Mouse (Mus musculus): ENCODE measurements around the gene Sv2c. TPM values are rescaled to one million over a fixed set of nuclear protein-coding genes. Genes with fewer than 3 reads are reported as not detected.

Sv2c gene
- total RNA-seq, 2 experiments from 2014 or later: 0.16 to 0.25 TPM

DNA sequence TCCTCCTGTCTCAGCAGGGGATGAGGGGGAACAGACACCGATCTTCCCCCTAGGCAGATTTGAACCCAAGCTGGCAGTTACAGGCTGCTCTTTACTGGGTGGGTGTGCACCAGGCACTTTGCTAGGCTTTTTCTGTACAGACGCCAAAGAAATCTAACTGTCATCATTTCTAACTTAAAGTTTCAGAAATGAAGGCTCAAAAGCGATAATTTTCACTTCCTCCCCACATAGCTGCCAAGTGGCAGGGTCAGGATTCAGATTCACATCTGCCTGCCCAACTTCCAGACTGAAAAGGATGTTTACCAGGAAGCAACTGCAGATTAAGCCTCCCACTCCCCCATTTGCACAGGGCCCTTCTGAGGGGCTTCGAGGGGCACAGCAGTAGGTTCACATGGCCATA, 183.0 kb downstream of the Sv2c start:
- intact Hi-C loops (cut with DNase I): no loop called here
- no peak for DNase-seq

DNA sequence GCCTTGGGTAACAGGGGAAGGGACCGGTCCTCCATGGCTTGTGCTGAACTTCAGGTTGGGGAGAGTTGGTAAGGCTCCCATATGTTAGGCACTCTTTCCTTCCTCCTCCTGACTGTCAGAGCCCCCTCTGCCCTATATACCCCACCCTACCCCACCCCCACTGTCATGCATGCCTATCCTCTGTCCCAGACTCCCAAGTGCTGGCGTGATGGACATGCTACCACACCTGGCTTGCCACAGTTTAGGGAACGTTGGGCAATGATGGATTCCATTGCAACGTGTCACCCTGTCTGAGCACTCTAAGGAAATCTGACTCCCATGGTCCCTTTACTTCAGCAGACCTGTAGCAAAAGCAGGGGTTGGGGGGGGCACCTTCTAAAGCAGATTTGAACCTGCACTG, 183.6 kb downstream of the Sv2c start:
- no peak for DNase-seq
- intact Hi-C loops (cut with DNase I): no loop called here

DNA sequence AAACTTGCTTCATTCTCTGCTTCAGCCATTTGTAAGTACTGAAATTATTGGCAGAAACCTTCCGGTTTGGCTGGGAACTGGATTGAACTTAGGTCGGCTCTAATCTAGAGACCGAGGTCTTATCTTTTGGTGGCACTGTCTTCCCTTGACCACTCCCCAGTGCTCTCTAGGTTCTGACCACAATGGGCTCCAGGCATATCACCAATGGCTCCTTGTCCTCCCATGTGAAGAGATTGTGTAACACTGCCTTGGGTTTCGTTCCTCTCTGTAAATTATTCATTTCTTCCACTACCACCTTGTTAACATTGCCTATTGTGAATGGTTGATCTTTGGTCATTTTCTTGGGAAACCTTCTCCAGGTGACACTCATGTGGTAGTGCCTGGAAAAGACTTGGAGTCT, 184.0 kb downstream of the Sv2c start:
- intact Hi-C loops (cut with DNase I): no loop called here
- DNase-seq: no peak

DNA sequence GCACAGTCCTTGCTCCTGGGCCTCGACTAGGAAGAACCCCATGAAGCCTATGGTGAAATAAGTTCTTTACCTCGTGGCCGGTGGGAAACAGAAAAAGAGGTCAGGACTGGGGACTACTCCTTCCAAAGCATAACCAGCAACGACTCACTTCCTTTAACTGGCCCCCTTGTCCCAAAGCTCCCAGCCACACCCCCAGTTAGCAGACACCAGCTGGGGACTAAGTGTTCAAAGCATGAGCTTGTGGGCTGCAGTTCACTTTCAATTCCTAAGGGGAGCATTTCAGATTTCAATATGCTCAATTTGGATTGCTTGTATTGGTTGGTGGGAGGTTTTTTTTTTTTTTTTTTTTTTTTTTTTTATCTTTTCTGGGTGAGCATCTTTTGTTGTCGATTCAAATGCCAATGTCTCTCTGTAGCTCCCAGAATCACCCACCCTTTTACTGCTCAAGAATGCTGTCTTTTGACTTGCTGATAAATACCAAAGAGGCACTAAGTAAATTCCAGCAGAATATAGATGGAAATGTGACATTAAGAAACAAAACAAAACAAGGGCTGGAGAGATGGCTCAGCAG, 186.4 kb downstream of the Sv2c start:
- DNase-seq: no peak
- intact Hi-C loops (cut with DNase I): no loop called here

DNA sequence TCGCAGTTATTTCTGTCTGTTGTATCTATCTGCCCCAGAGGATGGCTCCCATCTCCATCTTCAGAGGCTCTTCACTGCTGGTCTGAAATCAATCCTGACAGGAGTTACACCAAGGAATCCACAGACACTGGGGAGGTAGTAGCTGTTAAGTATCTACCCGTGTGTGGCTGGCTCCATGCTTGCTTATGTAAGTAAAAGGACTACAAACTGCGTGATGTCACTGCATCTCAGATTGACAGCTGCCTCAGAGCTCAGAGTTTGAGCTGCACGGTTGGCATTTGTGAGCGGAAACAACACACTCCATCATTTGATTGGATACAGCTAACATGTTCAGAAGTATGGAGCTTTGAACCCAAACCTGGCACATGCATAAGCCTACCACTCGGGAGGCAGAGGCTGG, 187.8 kb downstream of the Sv2c start:
- DNase-seq: no peak
- intact Hi-C loops (cut with DNase I): no loop called here

DNA sequence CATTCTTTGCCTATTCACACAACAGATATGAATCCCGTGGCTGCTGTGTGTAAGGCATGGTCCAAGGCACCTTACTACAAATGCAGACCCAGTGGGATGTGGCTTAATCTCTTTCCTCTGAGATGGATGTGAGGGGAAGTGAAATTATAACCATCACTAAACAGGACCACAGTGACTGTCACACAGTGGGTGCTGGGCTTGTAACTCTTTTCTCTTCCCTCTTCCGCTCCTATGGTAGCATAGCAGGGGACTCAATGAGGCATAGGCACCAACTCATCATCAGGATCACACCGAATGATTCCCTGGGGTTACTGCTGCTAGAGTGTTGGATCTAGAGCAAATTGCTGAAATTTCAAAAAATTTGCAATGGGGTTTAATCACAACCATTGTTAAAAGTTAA, 188.5 kb downstream of the Sv2c start:
- intact Hi-C loops (cut with DNase I): no loop called here
- no peak for DNase-seq

DNA sequence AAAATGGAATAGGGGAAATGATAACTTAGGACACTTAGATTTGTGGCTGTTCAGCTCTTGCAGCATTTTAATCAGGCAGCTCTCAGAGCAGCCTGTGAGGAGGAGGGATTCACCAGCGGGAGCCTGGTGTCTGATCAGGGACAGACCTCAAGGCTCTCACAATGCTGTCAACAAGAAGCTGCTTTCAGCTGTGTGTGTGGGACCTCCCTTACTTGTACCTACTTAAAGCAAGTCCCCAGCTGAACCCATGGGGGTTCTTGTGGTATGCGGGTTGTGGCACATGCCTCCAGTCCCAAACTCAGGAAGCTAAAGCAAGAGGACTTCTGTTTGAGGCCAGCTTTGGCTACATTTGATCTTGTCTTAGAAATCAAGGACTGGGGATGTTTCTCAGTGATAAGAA, 189.8 kb downstream of the Sv2c start:
- no peak for DNase-seq
- intact Hi-C loops (cut with DNase I): no loop called here

DNA sequence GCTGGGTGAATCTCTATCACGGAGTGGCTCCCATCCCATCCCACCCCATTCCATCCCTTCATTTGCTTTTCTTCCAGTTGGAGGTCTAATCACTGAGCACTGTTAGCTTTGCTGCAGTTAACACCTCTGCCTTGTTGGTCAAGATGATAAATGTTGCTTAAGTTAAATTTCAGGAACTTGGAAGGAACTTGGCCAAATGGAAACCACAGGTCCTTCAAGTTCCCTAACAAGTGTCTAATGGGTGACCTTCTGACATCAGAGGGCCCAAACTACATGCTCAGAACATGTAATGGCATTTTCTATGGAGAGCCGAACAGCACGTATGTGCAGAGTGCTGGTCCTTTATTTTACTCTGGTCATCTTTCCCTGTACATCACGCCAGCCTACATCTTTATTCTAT, 190.5 kb downstream of the Sv2c start:
- DNase-seq: no peak
- intact Hi-C loops (cut with DNase I): no loop called here

DNA sequence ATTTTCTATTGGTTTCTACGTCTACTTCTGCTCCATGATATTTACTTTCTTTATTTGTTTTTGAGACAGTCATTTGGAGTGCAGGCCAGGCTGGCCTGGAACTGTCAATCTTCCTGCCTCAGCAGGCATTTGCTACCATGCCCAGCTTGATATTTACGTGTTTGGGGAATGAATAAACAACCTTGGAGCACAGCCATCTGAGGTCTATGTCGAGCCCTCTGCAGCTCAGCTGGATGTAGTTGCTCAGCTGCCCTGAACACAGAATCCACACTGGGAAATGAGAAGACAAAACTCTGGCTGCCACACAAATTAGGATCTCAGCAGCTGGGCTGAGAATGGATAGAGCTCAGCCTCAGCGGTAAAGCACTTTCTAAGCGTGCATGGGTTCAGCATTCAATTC, 191.6 kb downstream of the Sv2c start:
- no peak for DNase-seq
- intact Hi-C loops (cut with DNase I): no loop called here

DNA sequence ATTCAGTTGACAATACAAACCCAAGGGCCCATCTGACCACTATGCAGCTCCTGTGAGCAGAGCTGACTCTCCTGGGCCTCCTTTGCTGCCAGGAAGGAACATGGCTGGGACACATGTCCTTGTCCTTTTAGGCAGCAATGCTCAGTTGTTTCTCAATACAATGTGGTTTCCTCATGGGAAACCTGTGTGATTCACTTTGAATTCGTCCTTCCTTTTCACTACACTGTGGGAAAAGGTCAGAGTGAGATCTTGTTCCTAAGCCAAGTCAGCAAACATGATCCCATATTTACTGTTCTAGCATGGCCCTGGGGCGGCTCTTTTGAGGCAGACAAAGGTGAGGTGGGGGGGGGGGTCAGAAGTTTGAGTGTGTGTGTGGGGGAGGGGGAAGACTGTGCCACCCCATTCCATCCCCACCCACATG, 208.2 kb downstream of the Sv2c start:
- no peak for DNase-seq
- intact Hi-C loops (cut with DNase I): no loop called here

DNA sequence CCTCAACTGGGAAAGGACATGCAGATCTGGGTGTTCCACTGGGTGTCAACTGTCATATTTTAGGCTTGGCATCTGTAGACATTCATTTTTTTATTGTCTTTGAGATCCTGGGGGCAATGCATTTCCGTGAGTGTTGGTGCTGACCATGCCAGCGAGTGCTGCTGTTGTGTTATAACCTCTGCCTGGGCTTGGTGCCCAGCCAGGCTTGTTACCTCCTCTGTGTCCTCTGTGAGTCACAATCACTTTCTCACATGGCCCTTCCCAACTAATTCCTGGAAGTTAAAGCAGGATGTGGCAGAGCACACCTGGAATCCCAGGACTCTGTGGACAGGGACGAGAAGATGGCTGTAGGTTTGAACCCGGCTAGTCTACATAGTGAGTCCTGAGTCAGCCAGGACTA, 209.8 kb downstream of the Sv2c start:
- DNase-seq: no peak
- intact Hi-C loops (cut with DNase I): no loop called here

DNA sequence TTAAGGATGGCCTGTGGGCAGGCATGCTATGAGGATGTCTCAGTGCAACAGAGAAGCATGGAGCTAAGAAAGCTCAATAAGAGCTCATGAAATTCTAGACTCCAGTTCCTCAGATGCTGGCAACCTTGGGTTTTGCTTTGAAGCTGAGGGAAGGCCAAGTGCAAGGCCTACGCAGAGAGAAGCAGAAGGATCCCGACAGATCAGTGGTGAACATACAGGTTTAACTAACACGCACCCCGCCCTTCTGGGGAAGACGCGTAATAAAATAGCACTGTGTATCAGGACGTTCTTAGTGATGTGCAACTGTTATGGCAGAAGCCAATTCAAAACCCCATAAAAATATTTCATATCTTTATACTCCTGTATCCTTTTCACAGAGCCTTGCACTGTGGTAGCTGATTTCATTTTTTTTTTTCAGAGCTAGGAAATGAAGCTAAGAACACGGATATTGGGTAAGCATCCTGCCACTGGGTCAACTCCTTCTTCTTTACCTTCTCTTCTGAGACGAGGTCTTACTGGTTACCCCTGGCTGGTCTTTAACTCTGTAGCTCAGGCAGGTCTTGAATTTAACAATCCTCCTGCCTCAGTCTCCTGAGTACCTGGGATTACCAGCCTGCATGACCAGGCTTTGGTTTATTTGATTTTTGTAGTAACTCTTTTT, 213.6 kb downstream of the Sv2c start:
- intact Hi-C loops (cut with DNase I): no loop called here
- no peak for DNase-seq

DNA sequence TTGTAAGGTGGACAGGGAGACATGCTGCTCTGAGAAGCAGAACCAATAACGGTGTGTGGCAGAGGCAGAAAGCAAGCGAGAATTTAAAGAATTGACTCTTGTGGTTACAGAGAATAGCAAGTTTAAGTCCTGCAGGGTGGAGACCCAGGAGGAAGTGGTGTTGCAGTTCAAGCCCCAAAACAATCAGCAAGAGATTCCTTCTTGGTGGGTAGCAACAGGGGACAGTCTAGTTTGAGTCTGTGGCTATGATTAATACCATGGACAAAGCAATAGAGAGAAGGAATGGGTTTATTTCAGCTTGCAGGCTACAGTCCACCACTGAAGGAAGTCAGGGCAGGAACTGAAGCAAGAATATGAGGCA, 219.4 kb downstream of the Sv2c start:
- intact Hi-C loops (cut with DNase I): no loop called here
- DNase-seq: no peak

DNA sequence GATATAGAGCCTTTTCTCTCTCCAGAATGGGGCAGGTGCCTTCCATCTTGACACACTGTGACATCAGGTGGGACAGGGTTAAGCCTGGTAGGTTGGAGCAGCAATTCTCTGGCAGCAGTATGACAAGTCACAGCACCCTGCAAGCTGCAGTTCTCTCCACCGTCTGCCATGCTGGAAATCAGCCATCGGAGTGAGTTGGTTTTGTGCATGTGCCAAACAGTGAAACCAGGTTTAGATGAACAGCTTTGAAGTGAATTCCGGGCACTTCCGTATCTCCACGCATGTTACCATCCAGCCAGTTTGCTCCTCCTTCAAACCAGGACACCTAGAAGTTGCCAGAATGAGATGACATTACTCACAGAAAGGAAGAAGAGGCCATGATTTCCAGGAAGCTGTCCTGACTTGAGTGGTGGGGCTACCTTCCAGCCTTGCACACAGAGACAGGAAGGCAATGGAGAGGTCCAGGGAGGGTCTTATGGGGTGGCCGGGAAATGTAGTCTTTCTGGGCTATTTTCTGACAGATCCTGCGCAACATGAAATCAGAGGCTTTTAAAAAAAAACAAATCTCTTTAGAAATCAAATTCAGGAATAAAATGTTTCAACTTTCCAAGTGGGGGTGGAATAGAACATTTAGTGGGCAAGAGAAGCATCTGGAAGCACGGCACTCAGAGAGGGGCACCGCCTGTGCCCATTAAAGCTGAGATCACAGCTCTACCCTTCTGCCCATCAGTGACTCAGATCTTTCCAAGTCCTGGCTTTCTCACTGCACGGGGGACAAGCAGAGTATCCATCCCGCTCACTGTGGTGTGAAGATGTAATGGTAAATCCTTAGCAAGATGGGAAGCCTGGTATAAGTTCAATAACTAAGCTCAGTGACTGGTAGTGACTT, 220.0 kb downstream of the Sv2c start:
- intact Hi-C loops (cut with DNase I): no loop called here
- no peak for DNase-seq

DNA sequence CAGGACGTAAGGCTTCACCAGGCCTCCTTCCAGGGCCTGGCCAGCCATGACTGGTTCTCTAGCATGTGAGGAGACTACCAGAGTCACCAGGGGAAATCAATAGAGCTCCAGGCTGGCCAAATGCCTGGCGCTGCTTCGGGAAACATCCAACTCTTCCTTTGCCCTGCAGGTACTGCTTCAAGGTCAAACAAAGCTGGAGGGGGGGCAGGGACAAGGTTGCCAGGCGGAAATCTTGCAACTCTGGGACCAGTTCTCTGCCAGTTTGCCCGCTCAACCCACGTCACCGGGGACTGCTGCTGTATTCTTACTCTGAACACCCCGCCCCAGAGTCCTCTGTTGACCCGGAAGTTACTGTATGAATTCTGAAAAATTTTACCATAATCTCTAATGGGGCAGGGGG, 222.1 kb downstream of the Sv2c start:
- no peak for DNase-seq
- intact Hi-C loops (cut with DNase I): no loop called here

DNA sequence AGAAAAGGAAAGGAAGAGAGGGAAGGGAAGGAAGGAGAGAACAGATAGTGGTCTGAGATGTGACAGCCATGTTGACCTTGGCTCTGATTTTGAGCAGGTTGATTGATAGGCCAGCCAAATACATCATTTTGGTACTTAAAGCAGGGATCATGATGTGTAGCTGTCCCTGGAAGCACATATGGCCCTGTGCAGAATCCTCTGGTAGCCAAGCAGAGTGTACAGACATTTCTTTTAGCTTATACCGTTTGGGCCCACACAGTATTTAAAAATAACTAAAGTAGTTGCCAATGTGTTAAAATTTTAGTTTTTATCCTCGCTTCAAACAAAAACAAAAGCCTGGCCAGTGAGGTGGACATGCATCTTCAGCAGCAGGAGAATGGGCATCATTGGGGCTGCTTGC, 223.1 kb downstream of the Sv2c start:
- no peak for DNase-seq
- intact Hi-C loops (cut with DNase I): no loop called here

Other genes starting within 250 kb of the Sv2c start
- gene Iqgap2, start 240.7 kb downstream of the Sv2c start, total RNA-seq (2021): 1 to 10 TPM; 2.2 to 4.3 TPM
- gene Gm20075, start 51.2 kb downstream of the Sv2c start, total RNA-seq (2021): 10 to 100 TPM; 12.0 to 14.9 TPM
- gene Gm17190, start 50.5 kb downstream of the Sv2c start, total RNA-seq (2021): not detected

All from heart, postnatal 36 days (tissue).